Mouse (Mus musculus) frontal cortex, postnatal 36 days (tissue): ENCODE results near the gene Aire.
"Not testable (repeated sequence)": the region's sequence is repeated elsewhere in the genome, so short reads cannot be mapped to it uniquely, and the experiment has no call there.

ENCODE experiments used
- DNase-seq, 2 experiments: peaks; one replicate each; pipeline ENCODE4 v3.0.0; 2022; ENCODE audit warnings: low spot score in 2 of 2

The Aire gene

GRCm38 (mm10) chr10:78049519-78050035 lies 6.2 kb upstream of the Aire start:
- no peak for DNase-seq

GRCm38 (mm10) chr10:78048061-78048730 lies 4.8 kb upstream of the Aire start:
- no peak for DNase-seq

DNA sequence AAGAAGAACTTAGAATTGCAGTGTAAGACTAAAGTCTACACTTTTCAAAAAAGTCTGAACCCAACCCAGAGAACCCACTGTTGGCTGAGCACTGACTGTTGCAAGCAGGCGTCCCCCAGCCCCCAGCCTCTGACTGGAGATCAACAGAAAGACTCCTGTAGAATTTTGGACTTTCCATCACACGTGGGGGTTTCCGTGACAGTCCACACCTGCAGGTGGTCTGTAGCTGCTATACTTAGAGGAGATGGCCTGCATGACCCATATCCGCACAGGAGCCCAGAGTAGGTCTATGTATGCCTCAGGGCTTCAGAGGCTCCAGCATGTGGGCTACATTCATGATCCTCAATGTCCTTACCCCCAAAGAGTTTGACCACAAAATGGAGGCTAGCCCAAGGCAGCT lies 3.0 kb upstream of the Aire start:
- DNase-seq: no peak

GRCm38 (mm10) chr10:78044531-78044930 lies 1.1 kb upstream of the Aire start:
- DNase-seq: no peak

DNA sequence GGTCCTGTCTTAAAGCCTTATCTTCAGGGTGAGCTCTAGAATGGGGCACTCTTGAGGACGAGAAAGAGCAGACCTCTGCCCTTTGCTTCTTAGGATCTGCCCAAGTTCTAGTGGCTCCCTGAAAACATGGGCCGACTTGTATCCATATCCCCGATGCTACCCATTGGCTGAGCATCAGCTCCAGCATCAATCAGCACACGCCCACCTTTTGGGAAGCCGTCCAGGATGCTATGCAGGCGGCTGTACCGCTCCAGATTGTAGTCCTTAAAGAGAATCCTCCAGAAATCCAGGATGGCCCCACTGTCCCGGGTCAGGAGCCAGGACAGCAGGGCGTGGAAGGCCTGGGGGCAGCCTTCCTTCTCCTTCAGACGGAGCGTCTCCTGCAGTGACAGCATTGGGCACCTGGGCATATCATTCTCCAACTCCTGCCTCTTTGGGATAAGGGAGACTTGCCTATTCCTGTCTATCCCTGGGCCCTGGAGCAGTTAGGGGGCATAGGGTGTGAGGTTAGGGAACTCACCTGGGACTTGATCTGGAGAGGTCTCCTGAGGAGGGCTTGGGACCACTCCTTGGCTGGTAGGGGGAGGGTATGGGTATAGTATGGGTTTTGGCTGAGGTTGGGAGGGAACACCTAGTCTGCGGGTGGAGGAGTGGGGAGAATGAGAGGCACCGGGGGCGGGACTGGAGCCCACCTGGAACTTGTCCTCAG lies 559 bp downstream of the Aire start:
- DNase-seq: peak; percentile 39 to 45

DNA sequence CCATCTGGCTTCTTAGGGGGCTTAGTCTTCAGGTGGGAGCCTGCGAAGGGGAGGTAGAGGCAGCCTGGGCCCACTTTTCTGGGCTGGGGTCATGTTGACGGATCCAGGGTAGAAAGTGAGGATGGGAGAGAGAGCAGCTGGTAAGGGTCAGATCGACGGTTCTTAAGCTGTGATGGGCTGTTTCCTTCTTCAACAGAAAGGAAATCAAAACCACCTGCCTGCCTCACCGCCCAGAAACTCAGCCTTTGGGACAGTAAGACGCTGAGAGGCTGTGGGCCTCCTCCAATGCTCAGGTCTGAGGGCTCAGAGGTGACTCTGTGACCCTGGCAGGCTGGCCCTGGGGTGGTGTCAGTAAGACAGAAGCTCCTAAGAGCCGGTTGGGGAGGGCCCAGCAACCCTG lies 1.3 kb downstream of the Aire start:
- no peak for DNase-seq

- no peak for DNase-seq
These were observed 1.8 kb downstream of the Aire start, which contains the start of gene Dnmt3l for GRCm38 (mm10) chr10:78041647-78042046. Gene Dnmt3l (plus strand): TSS chr10:78041947.

DNA sequence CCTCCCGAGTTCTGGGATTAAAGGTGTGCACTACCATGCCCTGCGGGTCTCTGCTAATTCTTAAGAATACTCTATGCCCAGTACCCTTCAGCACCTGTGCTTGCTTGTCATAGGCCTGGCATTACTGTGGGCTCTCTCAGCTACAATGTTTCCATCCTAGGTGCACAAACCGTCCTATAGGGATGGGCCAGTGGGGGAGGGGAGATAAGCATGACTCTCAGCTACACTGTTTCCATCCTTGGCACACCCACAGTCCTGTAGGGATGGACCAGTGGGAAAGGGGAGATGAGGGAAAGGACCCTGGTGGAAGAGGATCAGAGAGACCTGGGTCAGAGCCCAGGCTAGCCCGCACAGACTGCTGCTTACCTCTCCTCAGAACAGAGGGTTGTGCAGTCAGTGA lies 6.3 kb downstream of the Aire start:
- no peak for DNase-seq

DNA sequence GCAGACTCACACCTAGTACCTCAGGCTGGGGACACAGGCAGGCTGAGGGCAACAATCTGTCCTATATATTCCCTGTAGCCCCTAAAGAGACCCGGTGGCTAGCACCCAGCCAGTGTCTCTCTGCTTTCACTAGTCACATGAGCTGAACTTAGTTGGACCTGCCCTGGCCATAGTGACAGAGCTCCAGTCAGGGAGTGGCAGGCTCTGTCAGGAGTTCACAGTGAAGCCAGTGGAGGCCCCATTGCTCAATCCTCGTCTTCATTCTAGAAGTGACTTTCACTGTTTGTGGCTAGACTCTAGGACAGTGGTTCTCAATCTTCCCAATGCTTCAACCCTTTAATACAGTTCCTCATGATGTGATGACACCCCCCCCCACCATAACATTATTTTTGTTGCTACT lies 11.4 kb downstream of the Aire start:
- no peak for DNase-seq

DNA sequence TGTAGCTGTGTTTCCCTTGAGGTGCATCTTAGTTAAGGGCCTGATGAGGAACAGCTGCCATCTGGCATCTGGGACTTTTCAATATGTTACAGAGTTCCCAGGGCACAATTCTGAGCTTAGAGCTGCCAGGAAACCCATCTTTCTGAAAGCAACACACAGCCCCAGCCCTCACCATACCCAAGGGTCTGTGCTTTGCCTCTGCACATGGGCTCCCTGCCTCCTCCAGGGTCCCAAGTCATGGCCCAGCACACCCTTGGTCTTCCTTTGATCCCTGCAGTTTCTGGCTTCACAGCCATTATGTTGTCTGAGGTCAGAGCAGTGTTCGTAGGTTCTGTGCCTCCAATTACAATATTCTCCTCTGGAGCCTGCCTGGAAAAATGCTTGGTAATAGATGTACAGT lies 14.3 kb downstream of the Aire start:
- no peak for DNase-seq

- peak; percentile 65 to 66 for DNase-seq
These were observed 15.3 kb downstream of the Aire start for GRCm38 (mm10) chr10:78028129-78028528.

DNA sequence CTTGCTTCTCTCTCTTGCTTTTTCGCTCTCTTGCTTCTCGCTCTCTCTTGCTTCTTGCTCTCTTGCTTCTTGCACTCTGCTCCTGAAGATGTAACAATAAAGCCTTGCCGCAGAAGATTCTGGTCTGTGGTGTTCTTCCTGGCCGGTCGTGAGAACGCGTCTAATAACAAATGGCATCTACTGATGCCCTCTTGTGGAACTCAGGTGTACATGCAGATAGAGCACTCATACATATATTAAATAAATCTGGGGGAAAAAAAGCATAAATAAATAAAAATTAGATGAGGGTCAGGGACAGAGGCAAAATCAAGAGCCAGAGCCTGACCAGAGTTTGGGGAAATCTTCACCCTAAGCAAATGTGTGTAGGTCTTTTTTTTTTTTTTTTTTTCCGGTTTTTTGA lies 18.0 kb downstream of the Aire start:
- not testable (repeated sequence) for DNase-seq

- DNase-seq: not testable (repeated sequence)
These were observed 23.4 kb downstream of the Aire start for GRCm38 (mm10) chr10:78019984-78020383.

DNA sequence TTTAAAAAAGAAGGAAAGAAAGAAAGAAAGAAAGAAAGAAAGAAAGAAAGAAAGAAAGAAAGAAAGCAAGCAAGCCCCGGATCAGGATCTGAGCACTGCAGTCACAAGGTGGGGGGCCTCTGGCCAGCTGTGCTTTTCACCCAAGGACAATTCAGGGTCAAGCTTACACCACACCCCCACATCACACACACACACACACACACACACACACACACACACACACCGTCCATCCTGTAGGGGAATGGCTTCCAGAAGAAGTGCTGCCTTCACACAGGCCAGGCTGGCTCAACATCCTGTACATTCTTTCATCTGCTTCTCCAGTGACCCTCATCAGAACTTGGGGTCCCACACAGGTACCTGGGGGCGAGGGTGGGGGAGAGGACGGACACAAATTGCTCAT lies 24.1 kb downstream of the Aire start:
- DNase-seq: no peak

DNA sequence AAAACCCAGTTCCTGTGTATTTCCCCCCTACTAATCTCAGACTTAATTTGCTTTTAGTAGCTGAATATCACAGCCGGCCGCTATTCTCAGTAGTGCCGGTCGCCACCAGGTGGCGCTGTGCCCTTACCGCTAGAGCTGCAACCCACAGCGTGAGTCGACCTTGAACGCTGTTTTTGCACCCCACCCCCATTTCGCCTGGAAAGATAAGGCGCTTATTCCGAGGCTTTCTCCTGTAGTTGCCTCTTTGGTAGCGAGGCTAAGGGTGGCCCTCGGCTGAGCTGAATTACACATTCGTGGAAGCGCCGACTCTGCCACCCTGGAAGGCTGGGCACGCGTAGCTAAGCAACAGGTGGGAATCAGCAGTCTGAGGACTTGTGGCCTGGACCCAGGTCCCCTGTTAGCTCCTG lies 24.6 kb downstream of the Aire start:
- peak; percentile 68 to 73 for DNase-seq

DNA sequence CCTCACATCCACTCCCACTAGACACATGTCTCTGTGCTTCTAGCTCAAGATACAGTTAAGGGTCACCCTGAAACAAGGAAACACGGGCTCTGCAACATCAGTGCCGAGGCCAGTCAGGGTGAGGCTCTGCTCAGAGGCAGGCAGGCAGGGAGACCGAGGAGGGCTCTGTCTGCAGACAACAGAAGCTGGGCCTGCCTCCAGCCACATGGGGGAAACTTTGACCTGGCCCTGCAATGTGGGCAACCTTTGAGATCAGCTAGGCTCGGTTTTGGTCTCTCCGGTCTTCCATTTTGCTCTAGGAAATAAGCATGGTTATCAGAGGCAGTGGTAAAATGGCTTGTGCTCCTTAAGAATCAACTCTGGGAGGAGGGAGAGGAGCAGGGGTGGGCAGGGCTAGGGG lies 27.0 kb downstream of the Aire start:
- no peak for DNase-seq

- DNase-seq: no peak
These were observed 27.9 kb downstream of the Aire start for GRCm38 (mm10) chr10:78015489-78015888.

- DNase-seq: no peak
These were observed 30.5 kb downstream of the Aire start for GRCm38 (mm10) chr10:78012661-78013495.

DNA sequence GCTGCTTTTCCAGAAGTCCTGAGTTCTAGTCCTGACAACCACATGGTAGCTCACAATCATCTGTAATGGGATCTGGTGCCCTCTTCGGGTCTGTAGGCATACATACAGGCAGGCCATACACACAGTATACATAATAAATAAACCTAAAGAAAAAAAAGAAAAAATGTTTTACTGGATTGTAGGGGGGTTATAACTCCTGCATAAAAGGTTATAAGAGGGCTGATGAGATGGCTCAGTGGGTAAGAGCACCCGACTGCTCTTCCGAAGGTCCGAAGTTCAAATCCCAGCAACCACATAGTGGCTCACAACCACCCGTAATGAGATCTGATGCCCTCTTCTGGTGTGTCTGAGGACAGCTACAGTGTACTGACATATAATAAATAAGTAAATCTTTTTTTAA lies 32.3 kb downstream of the Aire start:
- not testable (repeated sequence) for DNase-seq

DNA sequence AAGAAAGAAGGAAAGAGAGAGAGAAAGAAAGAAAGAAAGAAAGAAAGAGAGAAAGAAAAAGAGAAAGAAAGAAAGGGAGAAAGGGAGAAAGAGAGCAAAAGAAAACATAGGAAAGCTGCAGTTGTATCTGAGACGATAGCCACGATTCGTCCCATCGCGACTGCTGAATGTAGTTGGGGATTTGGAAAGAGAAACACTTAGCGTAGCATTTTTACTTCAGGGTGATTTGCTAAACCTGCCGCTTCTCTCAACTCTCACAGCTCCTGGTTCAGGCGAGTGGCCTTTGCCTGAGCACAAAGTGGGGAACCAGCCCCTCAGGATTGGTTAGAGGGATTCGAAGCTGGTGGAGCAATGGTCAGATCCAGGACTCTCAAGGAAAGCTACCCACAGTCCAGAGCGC lies 33.1 kb downstream of the Aire start:
- no peak for DNase-seq

- DNase-seq: no peak
These were observed 33.5 kb downstream of the Aire start, which contains the start of gene Pfkl for GRCm38 (mm10) chr10:78009945-78010293. Gene Pfkl (minus strand): TSS chr10:78010083.

GRCm38 (mm10) chr10:78009184-78009944 lies 34.0 kb downstream of the Aire start:
- DNase-seq: peak; percentile 89 to 92
